Mouse (Mus musculus): ENCODE results near the gene Foxp1.

DNA sequence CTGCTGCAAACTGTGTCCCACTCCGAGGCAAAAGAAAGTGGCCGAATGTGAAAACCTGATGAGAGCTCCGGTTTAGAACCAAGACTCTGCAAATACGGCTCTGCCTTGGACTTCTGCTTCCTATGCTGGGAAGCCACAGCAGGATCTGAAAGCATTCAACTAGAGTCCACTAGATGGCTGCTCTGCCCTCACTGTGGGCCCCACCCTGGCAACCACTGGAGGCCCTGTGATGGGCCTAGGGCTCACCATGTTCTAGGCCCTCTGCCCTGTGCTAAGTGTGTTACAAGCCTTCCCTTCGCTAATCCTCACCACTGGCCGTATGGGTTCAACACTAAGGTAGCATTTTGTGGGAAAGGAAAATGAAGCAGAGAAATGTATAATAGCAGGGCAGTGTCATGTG lies 20.2 kb downstream of the Foxp1 start:
- TF ChIP-seq GATA1 (IDR thresholded peaks at IDR 0.05; ENCODE audit: borderline replicate concordance, low read length) = no peak
- no peak for TF ChIP-seq FLI1 (IDR thresholded peaks at IDR 0.05; ENCODE audit: low read length)
